Mouse (Mus musculus) gastrocnemius, postnatal 4 days (tissue): ENCODE data around the gene E2f2. TPM values are rescaled to one million over a fixed set of nuclear protein-coding genes. Genes with fewer than 3 reads are reported as not detected.

Source experiments
- DNase-seq, 2 experiments: peaks; one replicate each; pipeline ENCODE4 v3.0.0; 2021 to 2022; ENCODE audit warnings: low spot score in 2 of 2, mixed read lengths in 2 of 2
- total RNA-seq, 2 experiments: library from RNA; stranded (reverse); gene quantifications; 2 replicates each; pipeline ENCODE4 v1.2.3; 2021

Gene E2f2
- total RNA-seq, 2 experiments from 2014 or later: 18.4 to 19.4 TPM

DNA sequence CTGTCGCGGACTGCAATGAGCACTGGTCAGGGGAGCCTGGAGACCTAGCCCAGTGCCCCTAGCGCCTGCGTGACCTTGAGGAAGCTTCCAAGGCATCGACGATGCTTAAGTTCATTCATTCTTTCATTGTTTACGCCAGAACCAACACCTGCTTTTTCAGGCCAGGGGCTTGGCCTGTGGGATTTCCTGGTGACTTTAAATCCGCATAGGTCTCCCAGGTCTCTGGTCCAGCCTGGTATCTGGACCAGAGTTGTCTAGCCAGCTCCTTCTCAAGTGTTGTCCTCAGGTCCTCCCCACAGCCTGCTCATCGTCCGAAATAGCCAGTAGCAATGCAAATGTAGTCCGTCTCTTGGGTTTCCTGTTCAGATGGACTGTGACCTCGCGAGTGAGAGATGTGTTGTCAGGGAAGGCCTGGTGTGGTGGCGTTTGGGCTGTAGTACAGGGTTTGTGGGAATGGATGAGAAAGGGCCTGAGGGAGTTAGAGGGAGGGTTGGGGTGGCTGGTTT lies 1.1 kb downstream of the E2f2 start:
- no peak for DNase-seq

- peak in 1 of 2 experiments; percentile 71 for DNase-seq
Observed at GRCm38 (mm10) chr4:136174216-136175193, 2.3 kb downstream of the E2f2 start.

GRCm38 (mm10) chr4:136176022-136176552 lies 3.9 kb downstream of the E2f2 start:
- no peak for DNase-seq

DNA sequence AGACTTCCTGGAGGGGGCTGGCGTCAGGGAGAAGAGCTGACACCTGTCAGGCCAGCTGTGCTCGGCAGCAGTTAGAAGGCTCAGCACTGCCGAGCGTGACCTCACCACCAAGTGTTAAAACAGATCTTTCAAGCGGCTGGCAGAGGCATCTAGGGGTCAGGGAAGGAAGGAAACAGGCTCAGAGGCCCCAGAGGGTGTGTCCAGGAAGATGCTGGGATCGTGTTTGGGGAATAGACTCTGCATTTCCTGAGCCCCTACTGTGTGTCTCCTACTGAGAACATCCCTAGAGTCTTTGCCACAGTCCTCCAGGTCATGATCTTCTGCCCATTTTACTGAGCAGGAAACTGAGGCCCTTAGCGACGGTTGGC lies 5.0 kb downstream of the E2f2 start:
- no peak for DNase-seq

DNA sequence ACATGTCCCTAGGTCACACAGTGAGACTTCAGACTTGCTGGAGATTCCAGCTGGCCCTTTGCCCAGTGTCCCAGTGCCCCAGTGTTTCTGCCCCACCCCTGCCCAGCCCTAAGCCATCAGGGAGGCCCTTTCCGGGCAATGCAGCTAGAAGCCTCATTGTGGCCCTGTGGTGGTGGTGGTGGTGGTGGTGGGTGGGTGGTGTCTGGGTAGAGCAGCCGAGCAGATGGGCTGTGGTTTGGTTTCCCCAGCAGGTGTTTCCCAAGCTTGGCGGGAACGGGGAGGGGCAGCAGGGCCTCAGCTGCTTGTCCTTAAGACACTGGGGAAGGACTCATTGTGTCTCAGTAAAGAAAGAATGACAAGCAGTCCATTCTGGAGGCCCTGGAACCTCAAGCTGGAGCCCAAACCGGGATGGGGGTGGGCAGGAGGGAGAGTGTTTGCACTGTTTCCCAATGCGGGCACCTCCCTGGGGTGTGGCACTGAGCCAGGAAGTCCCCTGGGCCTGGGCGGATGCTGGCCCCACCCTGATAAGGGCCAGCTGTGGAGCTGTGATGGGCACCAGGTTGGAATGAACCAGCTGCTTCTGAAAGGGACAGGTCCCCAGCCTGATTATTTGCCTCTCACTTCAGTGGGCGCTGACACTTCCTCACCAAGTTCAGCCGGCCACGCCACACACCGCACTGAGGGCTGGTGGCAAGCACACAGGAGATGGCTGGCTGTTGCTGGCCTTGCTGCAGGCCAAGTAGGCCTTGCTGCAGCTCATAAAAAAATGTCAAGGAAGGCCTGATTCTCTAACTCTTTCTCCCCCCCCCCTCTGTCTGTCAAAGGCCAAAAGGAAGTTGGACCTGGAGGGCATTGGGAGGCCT lies 5.6 kb downstream of the E2f2 start:
- peak in 1 of 2 experiments; percentile 59 for DNase-seq

GRCm38 (mm10) chr4:136178475-136178921 lies 6.3 kb downstream of the E2f2 start:
- no peak for DNase-seq

DNA sequence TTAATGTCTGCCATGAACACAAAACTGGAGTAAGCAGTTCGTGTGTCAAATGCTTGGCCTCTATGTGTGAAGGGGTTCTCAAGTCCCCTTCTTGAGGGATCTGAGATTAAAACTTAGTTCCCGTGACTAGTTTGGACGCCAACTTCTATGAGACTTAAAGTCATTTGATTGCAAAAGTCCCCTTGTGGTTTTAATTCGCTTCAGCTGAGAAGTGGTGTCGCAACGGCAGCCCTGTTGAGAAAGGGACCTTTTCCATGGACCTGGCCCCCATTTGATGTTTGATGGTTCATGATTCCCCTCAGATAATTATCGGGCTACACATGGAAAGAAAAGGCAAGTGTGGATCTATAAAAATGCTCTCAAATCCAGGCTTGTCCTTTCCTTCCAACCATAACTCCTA lies 7.3 kb downstream of the E2f2 start:
- DNase-seq: no peak

DNA sequence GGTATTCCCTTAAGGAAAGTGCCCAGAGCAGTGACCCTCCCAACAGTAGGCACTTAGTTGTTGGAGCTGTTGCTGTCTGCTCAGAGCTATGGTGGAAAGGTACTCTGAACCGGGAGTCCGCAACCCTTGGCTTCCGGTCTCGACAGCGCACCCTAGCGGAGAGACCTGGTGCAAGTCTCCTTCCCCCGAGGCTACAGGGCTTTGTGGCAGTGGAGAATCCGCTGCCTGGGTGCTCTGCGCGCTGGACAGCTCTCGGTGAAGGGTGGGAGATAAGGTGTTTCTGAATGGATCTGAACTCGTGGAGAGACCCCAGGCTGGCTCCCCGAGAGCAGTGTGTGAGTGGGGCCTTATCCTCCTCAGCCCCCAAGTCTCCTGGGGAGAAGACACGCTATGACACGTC lies 7.8 kb downstream of the E2f2 start:
- DNase-seq: peak; percentile 76 to 87

DNA sequence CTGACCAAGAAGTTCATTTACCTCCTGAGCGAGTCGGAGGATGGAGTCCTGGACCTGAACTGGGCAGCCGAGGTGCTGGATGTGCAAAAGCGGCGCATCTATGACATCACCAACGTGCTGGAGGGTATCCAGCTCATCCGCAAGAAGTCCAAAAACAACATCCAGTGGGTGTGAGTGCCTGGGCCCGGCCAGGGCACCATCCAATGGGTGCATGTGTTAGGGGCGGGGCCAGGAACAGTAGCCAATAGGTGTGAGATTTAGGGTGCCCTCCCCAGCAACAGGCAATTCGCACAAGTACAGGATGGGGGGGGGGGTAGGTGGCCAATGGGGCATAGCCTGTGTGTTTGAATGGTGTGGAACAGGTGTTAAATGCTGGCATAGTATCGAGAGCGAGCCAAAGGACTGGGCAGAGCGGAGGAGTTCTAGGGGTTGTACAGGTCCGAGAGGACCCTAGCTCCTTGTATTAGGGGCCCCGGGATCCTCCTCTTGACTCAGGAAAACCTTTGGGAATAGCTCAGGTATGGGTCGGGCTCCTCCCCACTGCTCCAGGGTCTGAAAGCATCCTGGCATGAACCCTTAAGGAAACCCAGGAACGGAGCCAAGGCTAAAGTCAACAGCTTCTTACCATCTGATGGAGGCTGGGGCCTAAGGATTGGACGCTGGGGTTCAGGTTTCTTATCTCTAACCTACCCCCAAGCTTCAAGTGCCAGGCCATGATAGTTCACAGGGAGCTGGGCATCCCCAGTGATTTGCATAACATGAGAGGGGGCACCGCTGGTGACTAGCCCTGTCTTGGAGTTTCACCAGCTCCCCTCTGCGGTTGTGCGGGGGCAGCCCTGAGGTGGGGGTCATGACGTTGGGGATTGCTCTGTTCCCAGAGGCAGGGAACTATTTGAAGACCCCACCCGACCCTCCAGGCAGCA lies 8.5 kb downstream of the E2f2 start:
- DNase-seq: peak; percentile 53 to 80

- no peak for DNase-seq
Observed at GRCm38 (mm10) chr4:136181367-136181766, 9.2 kb downstream of the E2f2 start.

DNA sequence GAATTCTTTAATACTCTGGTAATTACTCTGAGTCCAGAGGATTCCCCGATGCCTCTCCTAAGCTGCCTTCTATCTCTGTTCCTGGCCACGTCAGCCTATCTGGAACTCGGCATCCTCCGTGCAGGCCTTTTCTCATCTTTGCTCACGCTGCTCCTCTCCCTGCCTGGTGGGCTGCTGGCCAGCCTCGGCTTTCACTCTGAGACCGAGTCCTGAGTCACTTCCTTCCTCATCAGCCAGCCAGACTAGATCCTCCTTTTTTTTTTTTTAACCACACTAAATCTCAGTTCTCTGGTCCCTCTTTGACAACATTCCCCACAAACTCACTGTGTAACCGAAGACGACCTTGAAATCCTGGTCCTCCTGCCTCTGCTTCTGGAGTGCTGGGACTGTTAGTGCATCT lies 13.2 kb downstream of the E2f2 start:
- peak in 1 of 2 experiments; percentile 57 for DNase-seq

DNA sequence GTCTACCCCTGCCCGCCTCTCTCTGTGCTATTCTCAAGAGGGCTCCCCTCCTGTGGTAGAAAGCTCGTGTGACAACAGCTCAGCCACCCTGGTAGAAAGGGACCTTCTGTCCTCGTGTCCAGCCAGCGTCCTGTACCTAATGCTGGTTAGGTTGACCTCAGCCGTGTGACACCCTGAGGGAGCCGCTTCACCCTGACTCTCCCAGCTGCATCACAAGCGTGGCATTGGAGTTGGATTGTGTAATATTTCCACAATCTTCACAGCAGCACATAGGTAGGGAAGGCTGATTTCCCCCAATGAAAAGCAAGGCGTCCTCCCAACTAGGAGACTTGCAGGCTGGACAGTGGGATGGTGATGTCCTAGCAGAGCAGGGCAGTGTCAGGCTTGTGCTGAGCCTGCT lies 14.1 kb downstream of the E2f2 start:
- DNase-seq: no peak

GRCm38 (mm10) chr4:136186739-136187472 lies 14.7 kb downstream of the E2f2 start:
- DNase-seq: no peak

DNA sequence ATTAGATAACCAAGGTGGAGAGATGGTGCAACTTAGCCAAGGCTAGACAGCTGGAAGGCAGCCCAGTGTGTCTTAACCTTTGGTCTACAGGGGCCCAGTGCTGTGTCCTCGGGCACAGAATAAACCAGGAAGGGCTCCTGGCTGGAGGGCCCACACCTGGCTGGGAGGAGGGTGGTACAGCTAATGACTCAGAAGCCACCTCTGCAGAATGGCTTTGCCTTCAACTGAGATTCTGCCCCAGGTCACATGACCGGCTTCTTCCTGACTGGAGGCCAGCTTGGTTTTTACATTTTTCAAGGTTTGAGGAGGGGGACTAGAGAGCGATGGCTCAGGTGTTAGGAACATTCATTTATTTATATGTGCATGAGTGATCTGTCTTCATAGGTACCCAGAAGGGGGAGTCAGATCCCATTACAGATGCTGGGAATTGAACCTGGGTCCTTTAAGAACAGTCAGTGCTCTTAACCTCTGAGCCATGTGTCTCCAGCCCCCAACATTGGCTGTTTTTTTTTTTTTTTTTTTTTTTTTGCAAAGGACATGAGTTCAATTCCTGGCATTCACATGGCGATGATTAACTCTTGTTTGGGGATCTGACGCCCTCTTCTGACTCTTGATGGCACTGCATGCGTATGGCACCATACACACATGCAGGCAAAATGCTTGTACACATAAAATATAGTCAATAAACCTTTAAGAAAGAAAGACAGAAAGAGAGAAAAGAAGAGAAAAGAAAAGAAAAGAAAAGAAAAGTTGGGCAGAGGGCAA lies 17.0 kb downstream of the E2f2 start:
- DNase-seq: peak in 1 of 2 experiments; percentile 5

- DNase-seq: no peak
Observed at GRCm38 (mm10) chr4:136189912-136190311, 17.7 kb downstream of the E2f2 start.

GRCm38 (mm10) chr4:136193571-136193970 lies 21.4 kb downstream of the E2f2 start:
- no peak for DNase-seq

DNA sequence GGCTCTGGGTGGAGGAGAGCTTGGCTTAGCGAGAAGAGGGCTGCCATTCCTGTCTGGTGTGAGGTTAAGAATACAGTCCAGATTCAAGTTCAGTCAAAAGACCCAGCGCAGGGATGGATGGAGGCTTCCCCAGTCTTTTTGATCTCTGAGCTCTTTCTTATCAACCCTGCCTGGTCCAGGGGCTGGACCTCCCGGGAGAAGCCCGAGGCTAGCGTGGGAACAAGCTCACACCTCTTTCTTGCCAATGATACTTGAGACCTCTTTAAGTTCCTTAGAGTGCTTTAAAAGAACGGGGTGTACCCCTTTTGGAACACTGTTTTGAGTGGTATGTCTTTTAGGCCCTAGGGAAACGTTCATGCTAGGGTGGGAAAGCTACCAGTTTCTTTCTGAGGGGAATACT lies 22.8 kb downstream of the E2f2 start:
- no peak for DNase-seq

DNA sequence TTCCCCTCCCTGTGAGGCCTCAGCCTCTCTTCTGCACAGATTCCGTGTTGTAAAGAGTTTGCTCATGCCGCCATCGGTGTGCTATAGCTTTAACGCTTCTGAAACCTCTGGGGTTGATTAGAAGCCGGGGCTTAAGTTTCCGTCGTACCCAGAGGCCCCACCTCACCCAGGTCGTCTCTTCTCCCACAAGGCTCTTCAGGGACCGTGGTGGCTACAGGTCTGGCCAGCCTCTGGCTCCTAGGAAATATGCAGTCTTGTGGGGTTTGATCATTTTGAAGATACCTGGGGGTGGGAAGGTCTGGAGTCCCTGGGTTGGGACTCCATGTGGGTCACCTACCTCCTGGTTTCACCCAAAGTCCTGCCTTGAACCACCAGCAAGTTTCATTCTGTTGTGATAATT lies 23.4 kb downstream of the E2f2 start:
- DNase-seq: no peak

DNA sequence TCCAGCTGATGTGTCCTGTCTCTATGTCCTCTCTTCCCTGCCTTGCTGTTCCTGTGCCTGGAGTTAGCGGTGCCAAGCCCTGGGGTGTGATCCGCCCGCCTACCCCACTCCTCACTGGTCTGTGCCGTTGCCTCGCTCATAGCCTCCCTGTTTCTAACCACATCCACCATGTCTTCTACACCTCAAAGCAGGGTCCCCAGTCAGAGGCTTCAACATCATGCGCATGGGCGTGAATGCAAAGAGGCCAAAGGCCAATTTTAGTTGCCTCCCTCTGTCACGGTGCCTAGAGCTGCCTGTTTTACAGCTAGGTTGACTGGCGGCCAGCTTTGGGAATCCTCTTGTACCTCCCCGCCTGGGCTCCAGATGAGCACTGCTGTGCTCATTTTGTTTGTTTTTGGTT lies 24.0 kb downstream of the E2f2 start:
- no peak for DNase-seq
